Mouse (Mus musculus): Measurements from ENCODE around the gene Slc39a13. TPM values are rescaled to one million over a fixed set of nuclear protein-coding genes. Genes with fewer than 3 reads are reported as not detected.
"Not testable (repeated sequence)": the region's sequence is repeated elsewhere in the genome, so short reads cannot be mapped to it uniquely, and the experiment has no call there.

Gene Slc39a13
- total and polyA plus RNA-seq, 2 experiments = 4.3 to 17.5 TPM

- no peak for DNase-seq (ENCODE audit: extremely low read depth, low read depth, low spot score)
- H3K9ac ChIP-seq (ENCODE audit: low read depth, low read length) = no peak overlapping the region
- H3K36me3 ChIP-seq (ENCODE audit: control insufficient read depth, insufficient read depth, low read length) = peaks cover 12% of the 10 kb centered on the region; the same call in 1 of the 2 replicates
- H3K27me3 ChIP-seq (ENCODE audit: control insufficient read depth, insufficient read depth, low read length) = no peaks in the 10 kb centered on the region
- no peak overlapping the region for H3K4me3 ChIP-seq (ENCODE audit: insufficient read depth, low read depth, low read length)
- H3K27ac ChIP-seq (replicated peaks; ENCODE audit: insufficient read depth, low read depth, low read length) = no peak overlapping the region
- H3K4me1 ChIP-seq (ENCODE audit: control insufficient read depth, insufficient read depth, low read length) = no peaks in the 10 kb centered on the region
- 78% methylated on average over 2 of the region's 2 CpGs for WGBS
- H3K79me2 ChIP-seq (ENCODE audit: control insufficient read depth, insufficient read depth, low read length) = no peaks in the 10 kb centered on the region
- TF ChIP-seq POLR2A (IDR thresholded peaks at IDR 0.05; ENCODE audit: extremely low read depth, insufficient read depth, low read length) (no peak), CTCF (IDR thresholded peaks at IDR 0.05; ENCODE audit: low read depth, low read length) (no peak)
These were observed 47.1 kb downstream of the Slc39a13 start for GRCm38 (mm10) chr2:91023131-91023530.

GRCm38 (mm10) chr2:91022266-91022665 is 48.0 kb downstream of the Slc39a13 start:
- not testable (repeated sequence) for H3K79me2 ChIP-seq (ENCODE audit: control insufficient read depth, insufficient read depth, low read length); H3K27ac ChIP-seq (replicated peaks; ENCODE audit: insufficient read depth, low read depth, low read length); H3K4me3 ChIP-seq (ENCODE audit: insufficient read depth, low read depth, low read length); H3K4me1 ChIP-seq (ENCODE audit: control insufficient read depth, insufficient read depth, low read length); H3K27me3 ChIP-seq (ENCODE audit: control insufficient read depth, insufficient read depth, low read length); DNase-seq (ENCODE audit: extremely low read depth, low read depth, low spot score); H3K9ac ChIP-seq (ENCODE audit: low read depth, low read length)
- WGBS = 95% methylated on average over 7 of the region's 7 CpGs
- peaks cover 14% of the 10 kb centered on the region; the same call in 1 of the 2 replicates for H3K36me3 ChIP-seq (ENCODE audit: control insufficient read depth, insufficient read depth, low read length)

- H3K4me1 ChIP-seq (ENCODE audit: control insufficient read depth, insufficient read depth, low read length) = peaks cover 4% of the 10 kb centered on the region; the same call in 1 of the 2 replicates
- H3K9ac ChIP-seq (ENCODE audit: low read depth, low read length) = no peak overlapping the region
- no peak for DNase-seq (ENCODE audit: extremely low read depth, low read depth, low spot score)
- H3K4me3 ChIP-seq (ENCODE audit: insufficient read depth, low read depth, low read length) = no peak overlapping the region
- 98% methylated on average over 3 of the region's 3 CpGs for WGBS
- peaks cover 25% of the 10 kb centered on the region for H3K36me3 ChIP-seq (ENCODE audit: control insufficient read depth, insufficient read depth, low read length)
- no peaks in the 10 kb centered on the region for H3K79me2 ChIP-seq (ENCODE audit: control insufficient read depth, insufficient read depth, low read length)
- no peak for TF ChIP-seq POLR2A (IDR thresholded peaks at IDR 0.05; ENCODE audit: extremely low read depth, insufficient read depth, low read length)
- no peak for TF ChIP-seq CTCF (IDR thresholded peaks at IDR 0.05; ENCODE audit: low read depth, low read length)
- H3K27ac ChIP-seq (replicated peaks; ENCODE audit: insufficient read depth, low read depth, low read length) = no peak overlapping the region
- no peaks in the 10 kb centered on the region for H3K27me3 ChIP-seq (ENCODE audit: control insufficient read depth, insufficient read depth, low read length)
These were observed 50.3 kb downstream of the Slc39a13 start for GRCm38 (mm10) chr2:91019911-91020310.

GRCm38 (mm10) chr2:91018061-91018788 is 52.0 kb downstream of the Slc39a13 start:
- Histone ChIP-seq H3K79me2 (ENCODE audit: control insufficient read depth, insufficient read depth, low read length) (no peaks in the 10 kb centered on the region), H3K9ac (ENCODE audit: low read depth, low read length) (no peak overlapping the region), H3K4me3 (ENCODE audit: insufficient read depth, low read depth, low read length) (no peak overlapping the region), H3K27ac (replicated peaks; ENCODE audit: insufficient read depth, low read depth, low read length) (no peak overlapping the region), H3K36me3 (ENCODE audit: control insufficient read depth, insufficient read depth, low read length) (peaks cover 42% of the 10 kb centered on the region), H3K27me3 (ENCODE audit: control insufficient read depth, insufficient read depth, low read length) (no peaks in the 10 kb centered on the region), H3K4me1 (ENCODE audit: control insufficient read depth, insufficient read depth, low read length) (peaks cover 4% of the 10 kb centered on the region; the same call in 1 of the 2 replicates)
- 78% methylated on average over 8 of the region's 8 CpGs for WGBS
- no peak for TF ChIP-seq POLR2A (IDR thresholded peaks at IDR 0.05; ENCODE audit: extremely low read depth, insufficient read depth, low read length)
- peak; percentile 47; the same call in 1 of the 2 replicates for TF ChIP-seq CTCF (IDR thresholded peaks at IDR 0.05; ENCODE audit: low read depth, low read length)
- DNase-seq (ENCODE audit: extremely low read depth, low read depth, low spot score) = no peak

- H3K27me3 ChIP-seq (ENCODE audit: control insufficient read depth, insufficient read depth, low read length) = no peaks in the 10 kb centered on the region
- no peak for DNase-seq (ENCODE audit: extremely low read depth, low read depth, low spot score)
- H3K9ac ChIP-seq (ENCODE audit: low read depth, low read length) = no peak overlapping the region
- H3K4me3 ChIP-seq (ENCODE audit: insufficient read depth, low read depth, low read length) = no peak overlapping the region
- peaks cover 4% of the 10 kb centered on the region; the same call in 1 of the 2 replicates for H3K4me1 ChIP-seq (ENCODE audit: control insufficient read depth, insufficient read depth, low read length)
- peaks cover 61% of the 10 kb centered on the region for H3K36me3 ChIP-seq (ENCODE audit: control insufficient read depth, insufficient read depth, low read length)
- H3K79me2 ChIP-seq (ENCODE audit: control insufficient read depth, insufficient read depth, low read length) = no peaks in the 10 kb centered on the region
- TF ChIP-seq POLR2A (IDR thresholded peaks at IDR 0.05; ENCODE audit: extremely low read depth, insufficient read depth, low read length) (no peak), CTCF (IDR thresholded peaks at IDR 0.05; ENCODE audit: low read depth, low read length) (no peak)
- H3K27ac ChIP-seq (replicated peaks; ENCODE audit: insufficient read depth, low read depth, low read length) = no peak overlapping the region
- WGBS = 88% methylated on average over 4 of the region's 4 CpGs
These were observed 54.8 kb downstream of the Slc39a13 start for GRCm38 (mm10) chr2:91015386-91015785.

GRCm38 (mm10) chr2:91013881-91014280 is 56.3 kb downstream of the Slc39a13 start:
- H3K4me1 ChIP-seq (ENCODE audit: control insufficient read depth, insufficient read depth, low read length) = peaks cover 4% of the 10 kb centered on the region; the same call in 1 of the 2 replicates
- H3K36me3 ChIP-seq (ENCODE audit: control insufficient read depth, insufficient read depth, low read length) = peaks cover 62% of the 10 kb centered on the region
- no peak overlapping the region for H3K9ac ChIP-seq (ENCODE audit: low read depth, low read length)
- WGBS = 65% methylated on average over 2 of the region's 2 CpGs
- TF ChIP-seq POLR2A (IDR thresholded peaks at IDR 0.05; ENCODE audit: extremely low read depth, insufficient read depth, low read length) = no peak
- TF ChIP-seq CTCF (IDR thresholded peaks at IDR 0.05; ENCODE audit: low read depth, low read length) = no peak
- H3K27ac ChIP-seq (replicated peaks; ENCODE audit: insufficient read depth, low read depth, low read length) = no peak overlapping the region
- H3K79me2 ChIP-seq (ENCODE audit: control insufficient read depth, insufficient read depth, low read length) = no peaks in the 10 kb centered on the region
- no peak overlapping the region for H3K4me3 ChIP-seq (ENCODE audit: insufficient read depth, low read depth, low read length)
- DNase-seq (ENCODE audit: extremely low read depth, low read depth, low spot score) = no peak
- no peaks in the 10 kb centered on the region for H3K27me3 ChIP-seq (ENCODE audit: control insufficient read depth, insufficient read depth, low read length)

Other genes starting within 250 kb of the Slc39a13 start
- gene Mtch2, start 223.3 kb downstream of the Slc39a13 start, total RNA-seq (2014; rRNA removed) = 186 TPM in 2 replicates
- gene Mtch2, start 223.3 kb downstream of the Slc39a13 start, polyA plus RNA-seq (2012; rRNA removed) = 103 and 108 TPM in 2 replicates
- 0.18 and 0.67 TPM in 2 replicates for gene C1qtnf4, start 184.6 kb downstream of the Slc39a13 start, total RNA-seq (2014; rRNA removed)
- gene C1qtnf4, start 184.6 kb downstream of the Slc39a13 start, polyA plus RNA-seq (2012; rRNA removed) = 1.1 and 1.4 TPM in 2 replicates
- 9.0 and 9.3 TPM in 2 replicates for gene Kbtbd4, start 165.7 kb downstream of the Slc39a13 start, total RNA-seq (2014; rRNA removed)
- 12.7 and 13.5 TPM in 2 replicates for gene Kbtbd4, start 165.7 kb downstream of the Slc39a13 start, polyA plus RNA-seq (2012; rRNA removed)
- gene Ndufs3, start 165.6 kb downstream of the Slc39a13 start, total RNA-seq (2014; rRNA removed) = 191 and 201 TPM in 2 replicates
- gene Ndufs3, start 165.6 kb downstream of the Slc39a13 start, polyA plus RNA-seq (2012; rRNA removed) = 199 and 205 TPM in 2 replicates
- gene Celf1, start 130.0 kb downstream of the Slc39a13 start, total RNA-seq (2014; rRNA removed) = 39.5 and 46.2 TPM in 2 replicates
- gene Celf1, start 130.0 kb downstream of the Slc39a13 start, polyA plus RNA-seq (2012; rRNA removed) = 30.5 and 32.9 TPM in 2 replicates
- 0.07 TPM in 1 of 2 replicates, not detected in the other for gene Rapsn, start 34.8 kb downstream of the Slc39a13 start, total RNA-seq (2014; rRNA removed)
- 0.09 TPM in 1 of 2 replicates, not detected in the other for gene Rapsn, start 34.8 kb downstream of the Slc39a13 start, polyA plus RNA-seq (2012; rRNA removed)
- gene Psmc3, start 16.4 kb downstream of the Slc39a13 start, total RNA-seq (2014; rRNA removed) = 147 and 190 TPM in 2 replicates
- gene Psmc3, start 16.4 kb downstream of the Slc39a13 start, polyA plus RNA-seq (2012; rRNA removed) = 69.4 and 71.4 TPM in 2 replicates
- 3.7 and 4.8 TPM in 2 replicates for gene Spi1, start 12.0 kb upstream of the Slc39a13 start, total RNA-seq (2014; rRNA removed)
- gene Spi1, start 12.0 kb upstream of the Slc39a13 start, polyA plus RNA-seq (2012; rRNA removed) = 9.5 and 16.5 TPM in 2 replicates
- 0.07 TPM in 1 of 2 replicates, not detected in the other for gene Mybpc3, start 47.7 kb upstream of the Slc39a13 start, total RNA-seq (2014; rRNA removed)
- gene Mybpc3, start 47.7 kb upstream of the Slc39a13 start, polyA plus RNA-seq (2012; rRNA removed) = 0.01 and 0.04 TPM in 2 replicates
- gene Madd, start 113.4 kb upstream of the Slc39a13 start, total RNA-seq (2014; rRNA removed) = 14.1 and 16.5 TPM in 2 replicates
- gene Madd, start 113.4 kb upstream of the Slc39a13 start, polyA plus RNA-seq (2012; rRNA removed) = 10.2 and 15.3 TPM in 2 replicates
- gene Nr1h3, start 132.4 kb upstream of the Slc39a13 start, total RNA-seq (2014; rRNA removed) = 146 and 148 TPM in 2 replicates
- 190 and 198 TPM in 2 replicates for gene Nr1h3, start 132.4 kb upstream of the Slc39a13 start, polyA plus RNA-seq (2012; rRNA removed)
- gene Acp2, start 132.5 kb upstream of the Slc39a13 start, total RNA-seq (2014; rRNA removed) = 23.9 and 25.5 TPM in 2 replicates
- 35.8 and 45.0 TPM in 2 replicates for gene Acp2, start 132.5 kb upstream of the Slc39a13 start, polyA plus RNA-seq (2012; rRNA removed)
- gene Ddb2, start 166.6 kb upstream of the Slc39a13 start, total RNA-seq (2014; rRNA removed) = 4.4 and 5.0 TPM in 2 replicates
- 4.8 and 7.9 TPM in 2 replicates for gene Ddb2, start 166.6 kb upstream of the Slc39a13 start, polyA plus RNA-seq (2012; rRNA removed)
- gene Pacsin3, start 185.5 kb upstream of the Slc39a13 start, total RNA-seq (2014; rRNA removed) = 24.6 and 28.1 TPM in 2 replicates
- gene Pacsin3, start 185.5 kb upstream of the Slc39a13 start, polyA plus RNA-seq (2012; rRNA removed) = 65.1 and 68.9 TPM in 2 replicates
- 74.2 and 83.2 TPM in 2 replicates for gene Arfgap2, start 194.6 kb upstream of the Slc39a13 start, total RNA-seq (2014; rRNA removed)
- gene Arfgap2, start 194.6 kb upstream of the Slc39a13 start, polyA plus RNA-seq (2012; rRNA removed) = 62.9 and 69.1 TPM in 2 replicates